Mouse (Mus musculus): Measurements from ENCODE around the gene Unc93a2. TPM values are rescaled to one million over a fixed set of nuclear protein-coding genes. Genes with fewer than 3 reads are reported as not detected.
"Not testable (repeated sequence)": the region's sequence is repeated elsewhere in the genome, so short reads cannot be mapped to it uniquely, and the experiment has no call there.

The Unc93a2 gene
- polyA plus RNA-seq, 1 experiment from 2014 or later, result not detected

GRCm38 (mm10) chr17:7365615-7366014 is 19.6 kb downstream of the Unc93a2 start:
- H3K4me3 ChIP-seq; ATAC-seq (ENCODE audit: low FRiP score, low read depth); H3K27ac ChIP-seq; H3K9me3 ChIP-seq; H3K36me3 ChIP-seq; H3K4me1 ChIP-seq; H3K27me3 ChIP-seq (replicated peaks); H3K4me2 ChIP-seq (replicated peaks); H3K9ac ChIP-seq: not testable (repeated sequence)
- 86% methylated on average over 1 of the region's 3 CpGs for WGBS

- H3K9ac ChIP-seq; H3K4me1 ChIP-seq; H3K4me2 ChIP-seq (replicated peaks); H3K4me3 ChIP-seq; H3K9me3 ChIP-seq; H3K36me3 ChIP-seq; H3K27ac ChIP-seq; H3K27me3 ChIP-seq (replicated peaks); ATAC-seq (ENCODE audit: low FRiP score, low read depth): not testable (repeated sequence)
- 81% methylated on average over 9 of the region's 9 CpGs for WGBS
Observed at GRCm38 (mm10) chr17:7360749-7361465, 24.4 kb downstream of the Unc93a2 start.

- not testable (repeated sequence) for H3K36me3 ChIP-seq; H3K27me3 ChIP-seq (replicated peaks); H3K27ac ChIP-seq; H3K4me3 ChIP-seq; H3K4me1 ChIP-seq; ATAC-seq (ENCODE audit: low FRiP score, low read depth); H3K9ac ChIP-seq; H3K4me2 ChIP-seq (replicated peaks); H3K9me3 ChIP-seq
- 74% methylated on average over 4 of the region's 4 CpGs for WGBS
Observed at GRCm38 (mm10) chr17:7359806-7360205, 25.5 kb downstream of the Unc93a2 start.

- not testable (repeated sequence) for ATAC-seq (ENCODE audit: low FRiP score, low read depth); H3K4me2 ChIP-seq (replicated peaks); H3K27me3 ChIP-seq (replicated peaks); H3K9ac ChIP-seq; H3K27ac ChIP-seq; H3K4me3 ChIP-seq; H3K9me3 ChIP-seq; H3K36me3 ChIP-seq; H3K4me1 ChIP-seq
- WGBS, result 100% methylated on average over 1 of the region's 1 CpGs
Observed at GRCm38 (mm10) chr17:7352596-7352995, 32.7 kb downstream of the Unc93a2 start, which contains the start of gene Ttll2. TSS of gene Ttll2 (minus strand) at chr17:7352696.

GRCm38 (mm10) chr17:7348765-7349164 is 36.5 kb downstream of the Unc93a2 start:
- H3K9me3 ChIP-seq; H3K9ac ChIP-seq; H3K36me3 ChIP-seq; H3K4me3 ChIP-seq; H3K27me3 ChIP-seq (replicated peaks); H3K4me1 ChIP-seq; H3K4me2 ChIP-seq (replicated peaks); ATAC-seq (ENCODE audit: low FRiP score, low read depth); H3K27ac ChIP-seq: not testable (repeated sequence)
- 83% methylated on average over 2 of the region's 3 CpGs for WGBS

- not testable (repeated sequence) for H3K27me3 ChIP-seq (replicated peaks); H3K9ac ChIP-seq; H3K4me2 ChIP-seq (replicated peaks); ATAC-seq (ENCODE audit: low FRiP score, low read depth); H3K4me3 ChIP-seq; H3K36me3 ChIP-seq; H3K4me1 ChIP-seq; H3K27ac ChIP-seq; H3K9me3 ChIP-seq
- WGBS, result 82% methylated on average over 8 of the region's 9 CpGs
Observed at GRCm38 (mm10) chr17:7337381-7337780, 47.9 kb downstream of the Unc93a2 start.

- H3K27ac ChIP-seq; H3K9ac ChIP-seq; H3K36me3 ChIP-seq; H3K27me3 ChIP-seq (replicated peaks); H3K9me3 ChIP-seq; H3K4me1 ChIP-seq; ATAC-seq (ENCODE audit: low FRiP score, low read depth); H3K4me3 ChIP-seq; H3K4me2 ChIP-seq (replicated peaks): not testable (repeated sequence)
- WGBS, result 78% methylated on average over 3 of the region's 5 CpGs
Observed at GRCm38 (mm10) chr17:7332745-7333144, 52.5 kb downstream of the Unc93a2 start.

- H3K4me2 ChIP-seq (replicated peaks); ATAC-seq (ENCODE audit: low FRiP score, low read depth); H3K4me3 ChIP-seq; H3K36me3 ChIP-seq; H3K4me1 ChIP-seq; H3K27ac ChIP-seq; H3K9ac ChIP-seq; H3K9me3 ChIP-seq; H3K27me3 ChIP-seq (replicated peaks): not testable (repeated sequence)
- WGBS, result 90% methylated on average over 7 of the region's 8 CpGs
Observed at GRCm38 (mm10) chr17:7326415-7326814, 58.8 kb downstream of the Unc93a2 start.

GRCm38 (mm10) chr17:7324346-7324745 is 60.9 kb downstream of the Unc93a2 start, which contains the start of gene Tcp10a:
TSS of gene Tcp10a (plus strand) at chr17:7324646.
- not testable (repeated sequence) for H3K9me3 ChIP-seq; H3K9ac ChIP-seq; H3K4me3 ChIP-seq; H3K4me1 ChIP-seq; H3K27me3 ChIP-seq (replicated peaks); ATAC-seq (ENCODE audit: low FRiP score, low read depth); H3K36me3 ChIP-seq; H3K4me2 ChIP-seq (replicated peaks); H3K27ac ChIP-seq
- 95% methylated on average over 5 of the region's 5 CpGs for WGBS

GRCm38 (mm10) chr17:7319789-7320188 is 65.5 kb downstream of the Unc93a2 start:
- not testable (repeated sequence) for H3K27ac ChIP-seq; H3K4me2 ChIP-seq (replicated peaks); H3K4me3 ChIP-seq; H3K27me3 ChIP-seq (replicated peaks); H3K9ac ChIP-seq; H3K9me3 ChIP-seq; H3K36me3 ChIP-seq; ATAC-seq (ENCODE audit: low FRiP score, low read depth); H3K4me1 ChIP-seq
- WGBS, result 88% methylated on average over 6 of the region's 6 CpGs

- not testable (repeated sequence) for H3K4me2 ChIP-seq (replicated peaks); H3K4me1 ChIP-seq; H3K27me3 ChIP-seq (replicated peaks); H3K4me3 ChIP-seq; H3K9me3 ChIP-seq; H3K36me3 ChIP-seq; H3K27ac ChIP-seq; H3K9ac ChIP-seq; ATAC-seq (ENCODE audit: low FRiP score, low read depth)
- 81% methylated on average over 7 of the region's 8 CpGs for WGBS
Observed at GRCm38 (mm10) chr17:7315693-7316382, 69.4 kb downstream of the Unc93a2 start.

Measured in neural tube, embryonic 12.5 days (tissue).